Mouse (Mus musculus) olfactory bulb, adult 2 months (tissue): ENCODE results near the gene Hao2. TPM values are rescaled to one million over a fixed set of nuclear protein-coding genes. Genes with fewer than 3 reads are reported as not detected.

Experiments used
- H3K27ac ChIP-seq: fragments of 200-500 bp; 2 replicates; pipeline ENCODE4 v1.5.1; 2012; ENCODE audit warnings: low read depth, low read length; ENCODE audit not compliant: insufficient read depth
- H3K4me1 ChIP-seq: fragments of 200-500 bp; 2 replicates; pipeline ENCODE4 v1.6.1; 2012; ENCODE audit warnings: low read length; ENCODE audit not compliant: control insufficient read depth, insufficient read depth
- H3K4me3 ChIP-seq: fragments of 200-500 bp; 2 replicates; pipeline ENCODE4 v1.5.1; 2012; ENCODE audit warnings: mild to moderate bottlenecking, low read depth, low read length, moderate library complexity; ENCODE audit not compliant: insufficient read depth
- CTCF ChIP-seq: fragments of 200-500 bp; IDR thresholded peaks from 2 replicates; pipeline ENCODE4 v1.5.1; 2012; ENCODE audit warnings: low read depth, mild to moderate bottlenecking, low read length, moderate library complexity; ENCODE audit not compliant: insufficient read depth
- POLR2A ChIP-seq: fragments of 200-500 bp; IDR thresholded peaks from 2 replicates; pipeline ENCODE4 v1.6.1; 2012; ENCODE audit warnings: mild to moderate bottlenecking, low read depth, low read length, moderate library complexity; ENCODE audit not compliant: insufficient read depth
- WGBS: fragments of 180-500 bp; shearing (Covaris S2); methylation state at CpG from one replicate; pipeline ENCODE4 v1.1.7; 2018; 5-methylcytosine and 5-hydroxymethylcytosine counted together
- polyA plus RNA-seq: library from polyadenylated mRNA; stranded (reverse); fragments of >200 nt; gene quantifications from 2 replicates; pipeline ENCODE4 v1.2.4, GENCODE M21; 2012; ENCODE audit warnings: low replicate concordance; ENCODE audit not compliant: missing spikeins, insufficient read depth, insufficient read length

Gene Hao2
- not detected in 2 replicates for polyA plus RNA-seq

- 92% methylated on average over 3 of the region's 3 CpGs for WGBS
- Histone ChIP-seq H3K27ac (no peak within 1 kb of the TSS), H3K4me1 (no peaks in the 10 kb centered on the region), H3K4me3 (no peak within 1 kb of the TSS)
- TF ChIP-seq POLR2A = no peak
- TF ChIP-seq CTCF = no peak
Observed at GRCm38 (mm10) chr3:98893057-98893772, at the start of gene Hao2. Gene Hao2 (minus strand): TSS chr3:98893239.

GRCm38 (mm10) chr3:98941601-98942000 lies 48.6 kb upstream of the Hao2 start:
- TF ChIP-seq CTCF (no peak), POLR2A (no peak)
- peak overlapping the region; percentile 22 for H3K4me3 ChIP-seq
- H3K4me1 ChIP-seq = peaks cover 8% of the 10 kb centered on the region; the same call in 1 of the 2 replicates
- H3K27ac ChIP-seq = no peak overlapping the region
- WGBS = 33% methylated on average over 10 of the region's 10 CpGs

GRCm38 (mm10) chr3:98941066-98941551 lies 48.1 kb upstream of the Hao2 start:
- H3K4me1 ChIP-seq = peaks cover 8% of the 10 kb centered on the region; the same call in 1 of the 2 replicates
- WGBS = 16% methylated on average over 24 of the region's 24 CpGs
- no peak for TF ChIP-seq POLR2A
- no peak for TF ChIP-seq CTCF
- peak overlapping the region; percentile 22 for H3K4me3 ChIP-seq
- H3K27ac ChIP-seq = no peak overlapping the region

- H3K4me1 ChIP-seq = peaks cover 8% of the 10 kb centered on the region; the same call in 1 of the 2 replicates
- TF ChIP-seq CTCF = no peak
- no peak for TF ChIP-seq POLR2A
- WGBS = 76% methylated on average over 4 of the region's 4 CpGs
- H3K27ac ChIP-seq = no peak overlapping the region
- no peak overlapping the region for H3K4me3 ChIP-seq
Observed at GRCm38 (mm10) chr3:98940225-98940624, 47.2 kb upstream of the Hao2 start.

- 95% methylated on average over 3 of the region's 3 CpGs for WGBS
- H3K27ac ChIP-seq = no peak overlapping the region
- H3K4me1 ChIP-seq = peaks cover 7% of the 10 kb centered on the region; the same call in 1 of the 2 replicates
- TF ChIP-seq POLR2A = no peak
- no peak for TF ChIP-seq CTCF
- H3K4me3 ChIP-seq = no peak overlapping the region
Observed at GRCm38 (mm10) chr3:98936446-98936845, 43.4 kb upstream of the Hao2 start.

- Histone ChIP-seq H3K27ac (no peak overlapping the region), H3K4me3 (no peak overlapping the region), H3K4me1 (no peaks in the 10 kb centered on the region)
- WGBS = 95% methylated on average over 7 of the region's 7 CpGs
- TF ChIP-seq POLR2A (no peak), CTCF (no peak)
Observed at GRCm38 (mm10) chr3:98934601-98935000, 41.6 kb upstream of the Hao2 start.

- no peak overlapping the region for H3K4me3 ChIP-seq
- 79% methylated on average over 1 of the region's 1 CpGs for WGBS
- TF ChIP-seq POLR2A = no peak
- TF ChIP-seq CTCF = no peak
- no peak overlapping the region for H3K27ac ChIP-seq
- no peaks in the 10 kb centered on the region for H3K4me1 ChIP-seq
Observed at GRCm38 (mm10) chr3:98934041-98934440, 41.0 kb upstream of the Hao2 start.

GRCm38 (mm10) chr3:98932421-98932820 lies 39.4 kb upstream of the Hao2 start:
- H3K4me1 ChIP-seq = no peaks in the 10 kb centered on the region
- no peak overlapping the region for H3K27ac ChIP-seq
- no peak for TF ChIP-seq CTCF
- no peak for TF ChIP-seq POLR2A
- H3K4me3 ChIP-seq = no peak overlapping the region

GRCm38 (mm10) chr3:98931836-98932235 lies 38.8 kb upstream of the Hao2 start:
- TF ChIP-seq CTCF = no peak
- TF ChIP-seq POLR2A = no peak
- Histone ChIP-seq H3K4me3 (no peak overlapping the region), H3K27ac (no peak overlapping the region), H3K4me1 (no peaks in the 10 kb centered on the region)
- WGBS = 44% methylated on average over 1 of the region's 1 CpGs

GRCm38 (mm10) chr3:98920417-98920816 lies 27.4 kb upstream of the Hao2 start:
- TF ChIP-seq POLR2A (no peak), CTCF (no peak)
- WGBS = 85% methylated on average over 3 of the region's 3 CpGs
- H3K4me1 ChIP-seq = no peaks in the 10 kb centered on the region
- no peak overlapping the region for H3K27ac ChIP-seq
- H3K4me3 ChIP-seq = no peak overlapping the region
